Mouse (Mus musculus): Measurements from ENCODE around the gene Il17re. TPM values are rescaled to one million over a fixed set of nuclear protein-coding genes. Genes with fewer than 3 reads are reported as not detected.

The Il17re gene
- polyA plus RNA-seq, 1 experiment from 2014 or later = 16.2 TPM

- 70% methylated on average over 2 of the region's 2 CpGs for WGBS
- DNase-seq (ENCODE audit: low spot score) (no peak), ATAC-seq (no peak)
- no peak overlapping the region for H3K27ac ChIP-seq (ENCODE audit: low read length)
- TF ChIP-seq EP300 (IDR thresholded peaks at IDR 0.05) (no peak), CTCF (IDR thresholded peaks at IDR 0.05) (no peak)
- H3K4me1 ChIP-seq (ENCODE audit: insufficient read depth, low read depth, low read length) = no peaks in the 10 kb centered on the region
- H3K4me2 ChIP-seq (replicated peaks; ENCODE audit: low read depth, low read length) = no peak overlapping the region
- no peak overlapping the region for H3K9ac ChIP-seq (replicated peaks; ENCODE audit: low read depth)
- H3K27me3 ChIP-seq (replicated peaks; ENCODE audit: insufficient read depth, low read length) = 0 out of 2 replicates have a peak, but pooled peaks cover 7% of the 10 kb centered on the region
- H3K36me3 ChIP-seq (ENCODE audit: insufficient read depth, low read length) = no peaks in the 10 kb centered on the region
- H3K4me3 ChIP-seq (ENCODE audit: low read depth, low read length) = no peak overlapping the region
- no peaks in the 10 kb centered on the region for H3K9me3 ChIP-seq (ENCODE audit: low read length)
Observed at GRCm38 (mm10) chr6:113502801-113503200, 44.5 kb downstream of the Il17re start.

- Histone ChIP-seq H3K4me3 (ENCODE audit: low read depth, low read length) (no peak overlapping the region), H3K36me3 (ENCODE audit: insufficient read depth, low read length) (no peaks in the 10 kb centered on the region), H3K4me2 (replicated peaks; ENCODE audit: low read depth, low read length) (no peak overlapping the region), H3K4me1 (ENCODE audit: insufficient read depth, low read depth, low read length) (no peaks in the 10 kb centered on the region), H3K27ac (ENCODE audit: low read length) (no peak overlapping the region), H3K9me3 (ENCODE audit: low read length) (no peaks in the 10 kb centered on the region), H3K9ac (replicated peaks; ENCODE audit: low read depth) (no peak overlapping the region), H3K27me3 (replicated peaks; ENCODE audit: insufficient read depth, low read length) (0 out of 2 replicates have a peak, but pooled peaks cover 7% of the 10 kb centered on the region)
- ATAC-seq (no peak), DNase-seq (ENCODE audit: low spot score) (no peak)
- TF ChIP-seq EP300 (IDR thresholded peaks at IDR 0.05) = no peak
- no peak for TF ChIP-seq CTCF (IDR thresholded peaks at IDR 0.05)
- WGBS = 81% methylated on average over 1 of the region's 1 CpGs
Observed at GRCm38 (mm10) chr6:113505689-113506088, 47.4 kb downstream of the Il17re start.

GRCm38 (mm10) chr6:113507130-113507529 is 48.8 kb downstream of the Il17re start:
- ATAC-seq (no peak), DNase-seq (ENCODE audit: low spot score) (no peak)
- no peak overlapping the region for H3K27ac ChIP-seq (ENCODE audit: low read length)
- no peak overlapping the region for H3K9ac ChIP-seq (replicated peaks; ENCODE audit: low read depth)
- no peak overlapping the region for H3K4me2 ChIP-seq (replicated peaks; ENCODE audit: low read depth, low read length)
- H3K27me3 ChIP-seq (replicated peaks; ENCODE audit: insufficient read depth, low read length) = no peaks in the 10 kb centered on the region
- H3K4me1 ChIP-seq (ENCODE audit: insufficient read depth, low read depth, low read length) = no peaks in the 10 kb centered on the region
- no peaks in the 10 kb centered on the region for H3K9me3 ChIP-seq (ENCODE audit: low read length)
- no peak for TF ChIP-seq EP300 (IDR thresholded peaks at IDR 0.05)
- TF ChIP-seq CTCF (IDR thresholded peaks at IDR 0.05) = no peak
- H3K4me3 ChIP-seq (ENCODE audit: low read depth, low read length) = no peak overlapping the region
- no peaks in the 10 kb centered on the region for H3K36me3 ChIP-seq (ENCODE audit: insufficient read depth, low read length)

- no peak overlapping the region for H3K27ac ChIP-seq (ENCODE audit: low read length)
- H3K4me2 ChIP-seq (replicated peaks; ENCODE audit: low read depth, low read length) = no peak overlapping the region
- DNase-seq (ENCODE audit: low spot score) (no peak), ATAC-seq (peak; percentile 43; the same call in 1 of the 2 replicates)
- H3K4me1 ChIP-seq (ENCODE audit: insufficient read depth, low read depth, low read length) = no peaks in the 10 kb centered on the region
- no peak overlapping the region for H3K9ac ChIP-seq (replicated peaks; ENCODE audit: low read depth)
- no peak for TF ChIP-seq CTCF (IDR thresholded peaks at IDR 0.05)
- no peak overlapping the region for H3K4me3 ChIP-seq (ENCODE audit: low read depth, low read length)
- WGBS = 59% methylated on average over 7 of the region's 7 CpGs
- H3K9me3 ChIP-seq (ENCODE audit: low read length) = no peaks in the 10 kb centered on the region
- 0 out of 2 replicates have a peak, but pooled peaks cover under 1% of the 10 kb centered on the region for H3K36me3 ChIP-seq (ENCODE audit: insufficient read depth, low read length)
- no peaks in the 10 kb centered on the region for H3K27me3 ChIP-seq (replicated peaks; ENCODE audit: insufficient read depth, low read length)
Observed at GRCm38 (mm10) chr6:113508272-113508946, 50.1 kb downstream of the Il17re start.

GRCm38 (mm10) chr6:113508947-113509280 is 50.6 kb downstream of the Il17re start:
- no peak for DNase-seq (ENCODE audit: low spot score)
- no peak overlapping the region for H3K27ac ChIP-seq (ENCODE audit: low read length)

GRCm38 (mm10) chr6:113513944-113514343 is 55.7 kb downstream of the Il17re start:
- H3K9ac ChIP-seq (replicated peaks; ENCODE audit: low read depth) = no peak overlapping the region
- DNase-seq (ENCODE audit: low spot score) = no peak
- no peaks in the 10 kb centered on the region for H3K27me3 ChIP-seq (replicated peaks; ENCODE audit: insufficient read depth, low read length)
- 93% methylated on average over 6 of the region's 6 CpGs for WGBS
- no peak overlapping the region for H3K4me3 ChIP-seq (ENCODE audit: low read depth, low read length)
- ATAC-seq = no peak
- H3K9me3 ChIP-seq (ENCODE audit: low read length) = no peaks in the 10 kb centered on the region
- no peak overlapping the region for H3K27ac ChIP-seq (ENCODE audit: low read length)
- no peak overlapping the region for H3K4me2 ChIP-seq (replicated peaks; ENCODE audit: low read depth, low read length)
- peaks cover 45% of the 10 kb centered on the region for H3K36me3 ChIP-seq (ENCODE audit: insufficient read depth, low read length)
- TF ChIP-seq CTCF (IDR thresholded peaks at IDR 0.05) = no peak
- no peak for TF ChIP-seq EP300 (IDR thresholded peaks at IDR 0.05)
- H3K4me1 ChIP-seq (ENCODE audit: insufficient read depth, low read depth, low read length) = no peaks in the 10 kb centered on the region

More at GRCm38 (mm10) chr6:113508947-113509280, 50.6 kb downstream of the Il17re start:
- TF ChIP-seq EP300 (IDR thresholded peaks at IDR 0.05) (no peak), CTCF (IDR thresholded peaks at IDR 0.05) (no peak)
- Histone ChIP-seq H3K9me3 (ENCODE audit: low read length) (no peaks in the 10 kb centered on the region), H3K36me3 (ENCODE audit: insufficient read depth, low read length) (peaks cover 6% of the 10 kb centered on the region; the same call in 1 of the 2 replicates), H3K4me2 (replicated peaks; ENCODE audit: low read depth, low read length) (no peak overlapping the region), H3K9ac (replicated peaks; ENCODE audit: low read depth) (no peak overlapping the region), H3K27me3 (replicated peaks; ENCODE audit: insufficient read depth, low read length) (no peaks in the 10 kb centered on the region), H3K4me1 (ENCODE audit: insufficient read depth, low read depth, low read length) (no peaks in the 10 kb centered on the region), H3K4me3 (ENCODE audit: low read depth, low read length) (no peak overlapping the region)
- 48% methylated on average over 5 of the region's 5 CpGs for WGBS
- no peak for ATAC-seq
